Mouse (Mus musculus) monocyte, adult 59 days (primary cell): ENCODE measurements around the gene Eomes. TPM values are rescaled to one million over a fixed set of nuclear protein-coding genes. Genes with fewer than 3 reads are reported as not detected.

Source experiments
- total RNA-seq, 2 experiments: library from RNA; stranded (reverse); gene quantifications; one replicate each; pipeline ENCODE4 v1.2.4; 2023

The Eomes gene
- under 1 TPM in 1 of 2 experiments, not detected in 1; 0.27 TPM for total RNA-seq

GRCm38 (mm10) chr9:118477961-118478360, at the start of gene Eomes:
Gene Eomes, plus strand, starts transcription at chr9:118478212.

DNA sequence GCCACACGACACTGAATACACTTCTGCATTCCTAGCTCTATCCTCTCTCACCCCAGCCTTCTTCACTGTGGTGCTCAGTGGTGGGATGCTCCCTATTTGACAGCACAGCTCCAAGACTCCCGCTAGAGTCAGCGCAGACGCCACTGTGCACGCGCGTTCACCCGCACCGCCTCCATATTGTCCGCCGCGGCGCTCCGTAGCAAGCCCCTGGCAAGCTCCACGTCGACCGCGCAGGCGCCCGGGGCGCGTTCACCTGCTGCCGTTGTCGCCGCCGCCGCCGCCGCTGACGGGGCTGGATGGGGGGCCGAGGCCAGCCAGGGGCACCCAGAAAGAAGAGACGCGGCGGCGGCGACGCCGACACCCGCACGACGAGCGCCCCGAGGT, 28.0 kb downstream of the Eomes start, which contains the start of gene Golga4:
Gene Golga4, plus strand, starts transcription at position 248 of the 384 bp plus-strand sequence.

Other genes starting within 250 kb of the Eomes start
- gene Golga4, start 28.1 kb downstream of the Eomes start, total RNA-seq = 10 to 100 TPM; 78.0 to 81.1 TPM
- gene Itga9, start 128.5 kb downstream of the Eomes start, total RNA-seq = 10 to 100 TPM; 38.9 to 43.9 TPM